Mouse (Mus musculus) liver, embryonic 12.5 days (tissue): ENCODE measurements at regions not wholly inside any gene's neighbourhood (a gene's known extent, or its start where the extent isn't known, plus 50 kb on each side); places are given as distances from the start of the nearest gene placed in this dataset.

ENCODE experiments used
- ATAC-seq: fragments of 200-750 bp; cut with Nextera tagmentation; 2 replicates; pipeline ENCODE4 v1.8.0; 2017; ENCODE audit warnings: moderate number of reproducible peaks, mild to moderate bottlenecking, moderate library complexity
- H3K27ac ChIP-seq: fragments of 300-500 bp; sonication (generic); 2 replicates; pipeline ENCODE4 v1.5.1; 2016; ENCODE audit warnings: mild to moderate bottlenecking
- H3K27me3 ChIP-seq: fragments of 300-500 bp; sonication (generic); replicated peaks from 2 replicates; pipeline ENCODE4 v1.6.1; 2016; ENCODE audit warnings: mild to moderate bottlenecking, moderate library complexity
- H3K36me3 ChIP-seq: fragments of 300-500 bp; sonication (generic); 2 replicates; pipeline ENCODE4 v1.6.1; 2016; ENCODE audit warnings: mild to moderate bottlenecking, moderate library complexity
- H3K4me1 ChIP-seq: fragments of 300-500 bp; sonication (generic); 2 replicates; pipeline ENCODE4 v1.6.1; 2016
- H3K4me2 ChIP-seq: fragments of 300-500 bp; sonication (generic); 2 replicates; pipeline ENCODE4 v1.6.1; 2016; ENCODE audit warnings: mild to moderate bottlenecking, moderate library complexity
- H3K4me3 ChIP-seq: fragments of 300-500 bp; sonication (generic); 2 replicates; pipeline ENCODE4 v1.5.1; 2016; ENCODE audit warnings: mild to moderate bottlenecking, moderate library complexity
- H3K9ac ChIP-seq: fragments of 300-500 bp; sonication (generic); 2 replicates; pipeline ENCODE4 v1.6.1; 2016; ENCODE audit warnings: mild to moderate bottlenecking, moderate library complexity
- H3K9me3 ChIP-seq: fragments of 300-500 bp; sonication (generic); replicated peaks from 2 replicates; pipeline ENCODE4 v1.6.1; 2016; ENCODE audit warnings: mild to moderate bottlenecking, moderate library complexity
- WGBS: fragments of 180-500 bp; shearing (Covaris S2); methylation state at CpG from one replicate; pipeline ENCODE4 v1.1.7; 2016; ENCODE audit not compliant: insufficient replicate concordance; 5-methylcytosine and 5-hydroxymethylcytosine counted together

DNA sequence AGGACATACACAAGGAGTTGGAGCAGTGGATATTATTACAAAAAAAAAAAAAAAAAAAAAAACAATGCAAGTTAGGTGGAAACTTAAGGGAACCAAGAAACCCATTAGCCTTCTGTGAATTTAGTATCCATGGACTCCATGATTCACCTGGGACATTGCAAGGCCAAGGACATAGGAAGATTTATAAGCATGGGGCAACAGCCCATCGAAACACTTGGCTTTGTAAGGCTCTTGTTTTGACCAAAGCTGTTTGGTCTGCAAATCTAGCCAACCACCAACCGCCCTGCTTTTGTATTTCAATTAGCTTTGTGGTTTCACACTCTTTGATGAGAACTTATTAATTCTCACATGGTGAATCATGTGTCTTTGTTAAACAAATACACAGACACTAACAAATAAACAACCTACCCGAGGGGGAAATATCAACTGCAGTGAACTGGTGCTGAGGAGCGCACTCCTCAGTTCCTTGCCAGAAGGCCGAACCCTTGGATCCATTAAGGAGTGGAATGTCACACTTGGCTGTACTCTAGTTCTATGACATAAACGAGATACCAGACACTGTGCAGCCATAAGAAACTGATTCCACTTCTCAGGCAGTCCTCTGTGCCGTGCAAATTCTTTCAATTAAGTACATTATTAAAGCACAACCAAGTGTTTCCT is 529.7 kb downstream of the Tmem38b start:
- H3K4me2 ChIP-seq = no peak overlapping the region
- H3K36me3 ChIP-seq = no peaks in the 10 kb centered on the region
- no peaks in the 10 kb centered on the region for H3K4me1 ChIP-seq
- no peak overlapping the region for H3K27ac ChIP-seq
- H3K9me3 ChIP-seq = no peaks in the 10 kb centered on the region
- H3K27me3 ChIP-seq = no peaks in the 10 kb centered on the region
- H3K4me3 ChIP-seq = no peak overlapping the region
- no peak overlapping the region for H3K9ac ChIP-seq
- 63% methylated on average over 7 of the region's 7 CpGs for WGBS
- ATAC-seq = no peak

DNA sequence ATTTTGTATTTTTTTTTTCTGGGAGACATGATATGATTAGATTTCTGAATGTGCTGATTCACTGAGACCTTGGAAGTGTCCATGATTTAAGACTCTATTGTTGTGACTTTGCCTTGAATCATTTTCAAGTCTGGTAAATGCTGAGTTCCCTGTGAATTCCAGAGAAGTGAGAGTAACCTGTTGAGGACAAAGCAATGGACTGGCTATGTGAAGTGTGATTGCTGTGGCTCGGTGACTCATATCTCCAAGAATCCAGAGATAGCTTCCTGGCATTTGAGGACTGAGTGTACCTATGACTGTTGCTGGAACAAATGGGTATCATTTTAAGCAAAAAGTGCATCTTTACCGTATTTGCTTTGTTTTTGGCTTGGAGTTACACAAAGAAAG is 530.2 kb downstream of the Tmem38b start:
- Histone ChIP-seq H3K36me3 (no peaks in the 10 kb centered on the region), H3K4me3 (no peak overlapping the region), H3K27ac (no peak overlapping the region), H3K9me3 (no peaks in the 10 kb centered on the region), H3K27me3 (no peaks in the 10 kb centered on the region), H3K4me1 (no peaks in the 10 kb centered on the region), H3K9ac (no peak overlapping the region), H3K4me2 (no peak overlapping the region)
- no peak for ATAC-seq
- WGBS = 65% methylated on average over 2 of the region's 2 CpGs

DNA sequence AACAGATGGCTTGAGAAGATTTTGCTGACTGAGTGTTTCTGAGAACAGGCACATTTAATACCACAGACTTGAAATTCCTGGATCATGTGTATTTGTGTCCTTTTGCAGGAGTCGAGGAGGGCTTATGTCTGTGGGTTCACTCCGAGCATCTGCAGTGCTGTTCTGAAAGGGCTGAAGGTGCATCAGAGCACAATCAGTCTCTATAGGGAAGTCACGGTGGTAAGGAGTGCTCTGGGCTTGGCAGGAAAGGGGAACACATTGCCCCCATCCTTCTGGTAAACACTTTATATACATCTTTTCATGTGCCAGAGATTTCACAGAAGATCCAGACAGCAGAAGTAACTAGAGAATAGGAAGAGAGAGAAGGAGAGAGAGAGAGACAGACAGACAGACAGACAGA is 545.1 kb downstream of the Tmem38b start:
- no peaks in the 10 kb centered on the region for H3K36me3 ChIP-seq
- no peak for ATAC-seq
- H3K9ac ChIP-seq = no peak overlapping the region
- H3K4me2 ChIP-seq = no peak overlapping the region
- WGBS = 42% methylated on average over 3 of the region's 3 CpGs
- no peak overlapping the region for H3K4me3 ChIP-seq
- no peaks in the 10 kb centered on the region for H3K9me3 ChIP-seq
- H3K4me1 ChIP-seq = peaks cover 12% of the 10 kb centered on the region; the same call in 1 of the 2 replicates
- no peaks in the 10 kb centered on the region for H3K27me3 ChIP-seq
- no peak overlapping the region for H3K27ac ChIP-seq

DNA sequence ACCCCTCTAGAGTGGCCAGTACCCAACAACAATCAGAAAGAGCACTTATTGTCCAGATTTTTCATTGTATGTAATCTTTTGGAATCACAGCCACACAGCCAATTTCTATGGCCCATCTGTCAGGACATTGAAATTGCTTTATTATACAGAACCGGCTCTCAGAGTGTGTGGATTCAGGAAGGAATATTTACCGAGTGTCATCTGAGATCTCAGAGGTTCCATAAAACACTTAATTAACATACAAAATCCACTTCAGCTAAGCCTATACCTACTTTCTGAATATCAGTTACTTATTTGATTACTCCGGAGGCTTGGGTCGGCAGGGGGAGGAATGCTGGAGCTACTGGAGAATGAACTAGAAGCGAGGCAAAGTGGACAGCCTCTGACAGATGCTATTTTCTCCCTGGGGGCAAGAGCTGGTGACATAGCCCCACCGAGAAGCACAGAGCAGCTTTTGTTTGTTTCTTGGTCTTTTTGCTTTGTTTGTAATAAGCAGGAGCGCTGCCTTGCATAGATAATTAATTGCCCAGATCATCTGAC is 545.6 kb downstream of the Tmem38b start:
- ATAC-seq = no peak
- no peaks in the 10 kb centered on the region for H3K9me3 ChIP-seq
- no peak overlapping the region for H3K4me3 ChIP-seq
- no peaks in the 10 kb centered on the region for H3K27me3 ChIP-seq
- H3K4me2 ChIP-seq = no peak overlapping the region
- no peak overlapping the region for H3K9ac ChIP-seq
- H3K36me3 ChIP-seq = no peaks in the 10 kb centered on the region
- H3K27ac ChIP-seq = no peak overlapping the region
- WGBS = 68% methylated on average over 7 of the region's 7 CpGs
- H3K4me1 ChIP-seq = peaks cover 12% of the 10 kb centered on the region; the same call in 1 of the 2 replicates

DNA sequence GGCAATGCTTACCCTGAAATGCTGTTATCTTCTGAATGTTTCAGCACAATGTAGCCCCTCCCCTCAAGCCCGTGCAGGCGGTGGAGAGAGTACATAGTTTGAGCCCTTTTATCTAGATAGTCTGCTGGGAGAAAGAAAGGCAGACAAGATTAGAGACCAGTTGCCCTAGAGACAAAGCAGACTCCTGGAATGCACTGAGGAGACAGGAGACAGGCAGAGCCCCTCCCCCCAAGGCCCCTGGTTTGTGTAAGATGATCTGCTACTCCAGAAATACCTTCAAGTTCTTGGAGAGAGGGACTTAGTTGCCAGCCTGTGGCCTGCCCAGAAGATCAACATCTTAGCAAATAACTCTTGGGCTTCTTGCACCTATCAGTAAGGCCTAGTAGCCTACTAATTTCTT is 547.8 kb downstream of the Tmem38b start:
- no peak overlapping the region for H3K4me2 ChIP-seq
- H3K4me3 ChIP-seq = no peak overlapping the region
- no peaks in the 10 kb centered on the region for H3K27me3 ChIP-seq
- no peaks in the 10 kb centered on the region for H3K9me3 ChIP-seq
- no peak overlapping the region for H3K9ac ChIP-seq
- H3K4me1 ChIP-seq = peaks cover 12% of the 10 kb centered on the region; the same call in 1 of the 2 replicates
- peak; percentile 58 for ATAC-seq
- H3K27ac ChIP-seq = no peak overlapping the region
- H3K36me3 ChIP-seq = no peaks in the 10 kb centered on the region
- WGBS = 7% methylated on average over 2 of the region's 2 CpGs

DNA sequence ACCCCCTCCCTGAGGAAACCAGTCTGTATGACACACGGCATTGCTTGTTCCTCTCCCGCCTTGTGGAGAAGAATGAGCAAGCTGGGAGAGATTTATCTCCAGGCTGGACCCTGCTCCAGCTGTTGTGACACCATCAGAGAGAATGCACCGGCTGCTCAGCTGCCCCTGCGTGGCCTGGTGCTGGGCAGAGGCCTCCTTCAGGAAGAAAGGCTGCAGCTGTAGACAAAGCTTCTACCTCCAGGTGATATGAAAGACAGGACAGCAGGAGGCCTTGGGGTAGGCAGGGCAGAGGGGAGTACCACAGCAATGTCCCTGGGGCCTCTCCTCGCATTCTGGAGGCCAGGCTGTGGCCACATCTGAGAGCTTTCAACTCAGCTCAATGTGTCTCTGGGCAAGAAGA is 548.6 kb downstream of the Tmem38b start:
- WGBS = 39% methylated on average over 5 of the region's 5 CpGs
- no peak overlapping the region for H3K4me3 ChIP-seq
- no peak overlapping the region for H3K27ac ChIP-seq
- ATAC-seq = no peak
- H3K9ac ChIP-seq = no peak overlapping the region
- H3K4me1 ChIP-seq = peaks cover 12% of the 10 kb centered on the region; the same call in 1 of the 2 replicates
- H3K36me3 ChIP-seq = no peaks in the 10 kb centered on the region
- no peak overlapping the region for H3K4me2 ChIP-seq
- no peaks in the 10 kb centered on the region for H3K27me3 ChIP-seq
- no peaks in the 10 kb centered on the region for H3K9me3 ChIP-seq

DNA sequence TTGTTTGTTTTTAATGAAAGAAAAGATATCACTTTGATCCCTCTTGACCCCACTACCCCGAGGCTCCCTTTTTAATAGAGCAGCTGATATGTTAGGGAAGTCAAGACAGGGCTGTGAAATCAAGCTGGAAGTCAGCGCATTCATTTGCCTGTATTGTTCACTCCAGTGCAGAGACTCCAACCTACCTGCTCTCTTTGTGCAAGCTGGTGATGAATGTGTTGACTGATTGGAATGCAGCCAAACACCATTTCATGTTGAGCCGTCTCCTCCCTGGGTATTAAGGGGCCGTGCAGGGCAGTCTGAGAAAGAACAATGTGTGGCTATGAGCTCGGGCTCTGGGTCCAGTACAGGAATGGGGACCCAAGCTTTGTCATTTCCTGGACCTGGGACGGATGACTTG is 557.4 kb upstream of the Zfp462 start:
- WGBS = 51% methylated on average over 6 of the region's 6 CpGs
- no peaks in the 10 kb centered on the region for H3K4me1 ChIP-seq
- no peaks in the 10 kb centered on the region for H3K9me3 ChIP-seq

DNA sequence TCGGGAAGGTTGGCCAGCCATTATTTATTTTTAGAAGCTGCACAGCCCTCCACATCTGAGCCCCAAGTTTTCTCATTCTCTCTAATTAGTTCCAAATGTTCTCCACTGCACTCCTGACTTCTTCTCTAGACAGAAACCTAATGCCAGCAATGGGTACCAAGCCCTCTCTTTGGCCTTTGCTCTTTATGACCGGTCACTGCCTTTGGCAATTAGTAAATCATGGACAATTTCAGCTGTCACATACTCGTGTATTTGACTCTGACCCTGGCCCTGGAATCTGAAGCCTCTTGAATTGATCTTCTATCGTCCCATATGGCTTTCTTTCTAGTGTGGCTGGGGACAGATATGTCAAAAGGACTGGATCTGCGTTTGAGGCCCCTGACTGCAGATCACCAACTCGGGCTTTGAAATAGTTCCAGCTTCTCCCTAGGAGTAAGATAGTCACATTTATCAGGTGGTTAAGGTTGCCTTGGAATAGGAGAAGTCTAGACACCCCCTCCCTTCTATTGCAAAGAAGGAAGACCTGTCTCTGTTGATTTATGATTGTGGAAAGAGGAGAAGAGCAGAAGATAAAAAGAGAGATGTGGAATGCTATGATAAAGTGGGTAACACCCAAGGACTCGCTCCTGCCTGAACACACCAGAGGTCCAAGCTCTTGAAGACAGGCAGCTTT is 553.2 kb upstream of the Zfp462 start:
- no peak overlapping the region for H3K4me3 ChIP-seq
- H3K4me1 ChIP-seq = no peaks in the 10 kb centered on the region
- no peaks in the 10 kb centered on the region for H3K36me3 ChIP-seq
- H3K9me3 ChIP-seq = no peaks in the 10 kb centered on the region
- 43% methylated on average over 7 of the region's 7 CpGs for WGBS
- H3K9ac ChIP-seq = no peak overlapping the region
- H3K4me2 ChIP-seq = no peak overlapping the region
- ATAC-seq = no peak
- no peaks in the 10 kb centered on the region for H3K27me3 ChIP-seq
- no peak overlapping the region for H3K27ac ChIP-seq

More for the DNA sequence above, 557.4 kb upstream of the Zfp462 start:
- Histone ChIP-seq H3K4me3 (no peak overlapping the region), H3K4me2 (no peak overlapping the region), H3K27ac (no peak overlapping the region), H3K27me3 (no peaks in the 10 kb centered on the region), H3K9ac (no peak overlapping the region), H3K36me3 (no peaks in the 10 kb centered on the region)
- no peak for ATAC-seq

DNA sequence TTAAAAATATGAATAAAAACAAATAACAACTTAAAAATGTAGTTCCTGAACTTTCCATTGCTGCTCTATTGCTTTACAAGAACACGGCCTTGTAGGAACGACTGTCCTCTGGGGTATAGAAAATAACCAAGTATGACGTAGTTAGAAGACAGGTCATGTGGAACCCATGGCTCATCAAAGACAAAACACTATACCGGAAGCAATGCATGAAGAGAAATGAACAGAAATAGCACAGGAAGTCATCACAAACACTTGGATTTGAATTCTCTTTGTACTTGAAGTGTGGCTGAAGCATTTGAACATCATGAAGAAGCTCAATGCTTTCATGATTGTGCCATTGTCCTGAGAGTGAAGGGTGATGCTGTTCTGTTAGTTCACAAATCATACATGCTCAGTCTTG is 538.7 kb upstream of the Zfp462 start:
- H3K27me3 ChIP-seq = no peaks in the 10 kb centered on the region
- ATAC-seq = no peak
- H3K9me3 ChIP-seq = no peaks in the 10 kb centered on the region
- H3K4me3 ChIP-seq = no peak overlapping the region
- 71% methylated on average over 4 of the region's 4 CpGs for WGBS
- H3K27ac ChIP-seq = no peak overlapping the region
- no peaks in the 10 kb centered on the region for H3K4me1 ChIP-seq
- no peak overlapping the region for H3K4me2 ChIP-seq
- no peaks in the 10 kb centered on the region for H3K36me3 ChIP-seq
- H3K9ac ChIP-seq = no peak overlapping the region

DNA sequence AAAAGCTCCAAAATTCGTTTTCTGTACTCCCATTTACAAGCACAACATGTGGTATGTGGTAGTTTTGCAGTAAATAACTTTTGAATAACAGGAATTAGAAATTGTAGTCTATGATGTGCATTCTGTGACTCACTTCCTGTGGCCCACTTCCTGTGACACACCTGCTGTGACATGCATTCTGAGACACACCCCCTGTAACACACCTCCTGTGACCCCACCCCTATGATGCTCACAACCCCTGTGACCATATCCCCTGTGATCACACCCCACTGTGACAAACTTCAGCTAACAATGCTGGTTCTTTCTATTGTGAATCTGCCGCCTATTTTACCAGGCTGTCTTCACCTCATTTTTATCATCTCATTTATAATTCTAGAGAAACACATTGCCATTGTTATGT is 536.9 kb upstream of the Zfp462 start:
- no peaks in the 10 kb centered on the region for H3K4me1 ChIP-seq
- no peak for ATAC-seq
- no peaks in the 10 kb centered on the region for H3K36me3 ChIP-seq
- no peak overlapping the region for H3K4me3 ChIP-seq
- WGBS = 38% methylated on average over 2 of the region's 2 CpGs
- no peaks in the 10 kb centered on the region for H3K27me3 ChIP-seq
- no peak overlapping the region for H3K9ac ChIP-seq
- H3K4me2 ChIP-seq = no peak overlapping the region
- H3K27ac ChIP-seq = no peak overlapping the region
- H3K9me3 ChIP-seq = no peaks in the 10 kb centered on the region

DNA sequence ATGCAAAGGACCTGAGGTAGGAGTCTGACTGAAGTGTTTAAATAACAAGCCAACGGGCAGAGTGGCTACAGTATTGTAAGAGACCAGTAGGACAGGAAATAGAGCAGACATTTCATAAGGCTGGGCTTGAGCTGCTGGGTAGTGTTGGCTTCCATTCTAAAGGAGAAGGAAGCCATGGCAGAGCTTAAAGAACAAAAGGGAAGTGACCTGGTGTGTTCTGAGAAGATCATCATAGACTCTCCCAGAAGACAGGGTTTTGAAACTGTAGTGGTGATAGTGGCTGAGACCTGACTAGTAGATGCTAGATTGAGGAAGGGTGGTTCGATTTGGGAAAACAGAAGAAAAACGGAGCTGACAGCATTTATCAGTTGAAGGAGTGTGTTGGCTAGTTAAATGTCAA is 514.1 kb upstream of the Zfp462 start:
- no peak for ATAC-seq
- Histone ChIP-seq H3K9me3 (no peaks in the 10 kb centered on the region), H3K27ac (no peak overlapping the region), H3K4me1 (no peaks in the 10 kb centered on the region), H3K36me3 (no peaks in the 10 kb centered on the region), H3K9ac (no peak overlapping the region), H3K4me3 (no peak overlapping the region), H3K27me3 (no peaks in the 10 kb centered on the region), H3K4me2 (no peak overlapping the region)
- whole genome bisulfite sequencing = 33% methylated on average over 3 of the region's 3 CpGs

DNA sequence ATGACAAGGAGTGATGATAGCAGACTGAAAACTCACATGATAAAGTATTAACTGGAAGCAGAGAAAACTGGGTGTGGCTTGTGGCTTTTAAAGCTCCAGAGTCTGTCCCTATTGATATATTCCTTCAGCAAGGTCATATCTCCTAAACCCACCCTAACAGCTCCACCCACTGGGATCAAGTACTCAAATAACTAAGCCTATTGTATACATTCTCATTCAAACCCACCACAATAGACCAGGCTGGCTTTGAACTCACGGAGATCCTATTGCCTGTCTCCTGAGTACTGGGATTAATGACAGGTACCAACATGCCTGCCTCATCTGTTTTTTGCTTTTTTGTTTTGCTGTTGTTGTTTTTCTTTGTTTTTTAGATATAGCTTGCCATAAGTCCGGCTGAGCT is 484.3 kb upstream of the Zfp462 start:
- H3K9me3 ChIP-seq = no peaks in the 10 kb centered on the region
- no peak overlapping the region for H3K9ac ChIP-seq
- no peaks in the 10 kb centered on the region for H3K27me3 ChIP-seq
- H3K4me1 ChIP-seq = no peaks in the 10 kb centered on the region
- H3K4me3 ChIP-seq = no peak overlapping the region
- H3K36me3 ChIP-seq = no peaks in the 10 kb centered on the region
- WGBS = 63% methylated on average over 2 of the region's 2 CpGs
- no peak for ATAC-seq
- no peak overlapping the region for H3K4me2 ChIP-seq
- no peak overlapping the region for H3K27ac ChIP-seq
